Mouse (Mus musculus): Measurements from ENCODE around the gene Usp19.

- no peak for TF ChIP-seq CTCF (IDR thresholded peaks at IDR 0.05; ENCODE audit: extremely low read depth, insufficient read depth, insufficient read length, insufficient replicate concordance)
- TF ChIP-seq POLR2A (IDR thresholded peaks at IDR 0.05; ENCODE audit: low read depth, low read length): no peak
Measured at GRCm38 (mm10) chr9:108480813-108481519, 9.4 kb upstream of the Usp19 start.

Data from spleen, adult 2 months (tissue).